Mouse (Mus musculus) embryonic fibroblast, embryonic 13.5 days (primary cell): ENCODE measurements around the gene Ndufs4.

Source experiments
- CTCF ChIP-seq: IDR thresholded peaks from 2 replicates; pipeline ENCODE4 v1.5.1; 2011; ENCODE audit warnings: mild to moderate bottlenecking, control low read depth, low read length, moderate library complexity, borderline replicate concordance; ENCODE audit not compliant: insufficient read depth
- POLR2A ChIP-seq: IDR thresholded peaks from 2 replicates; pipeline ENCODE4 v1.6.1; 2011; ENCODE audit warnings: low read depth, mild to moderate bottlenecking, control low read depth, low read length, moderate library complexity

DNA sequence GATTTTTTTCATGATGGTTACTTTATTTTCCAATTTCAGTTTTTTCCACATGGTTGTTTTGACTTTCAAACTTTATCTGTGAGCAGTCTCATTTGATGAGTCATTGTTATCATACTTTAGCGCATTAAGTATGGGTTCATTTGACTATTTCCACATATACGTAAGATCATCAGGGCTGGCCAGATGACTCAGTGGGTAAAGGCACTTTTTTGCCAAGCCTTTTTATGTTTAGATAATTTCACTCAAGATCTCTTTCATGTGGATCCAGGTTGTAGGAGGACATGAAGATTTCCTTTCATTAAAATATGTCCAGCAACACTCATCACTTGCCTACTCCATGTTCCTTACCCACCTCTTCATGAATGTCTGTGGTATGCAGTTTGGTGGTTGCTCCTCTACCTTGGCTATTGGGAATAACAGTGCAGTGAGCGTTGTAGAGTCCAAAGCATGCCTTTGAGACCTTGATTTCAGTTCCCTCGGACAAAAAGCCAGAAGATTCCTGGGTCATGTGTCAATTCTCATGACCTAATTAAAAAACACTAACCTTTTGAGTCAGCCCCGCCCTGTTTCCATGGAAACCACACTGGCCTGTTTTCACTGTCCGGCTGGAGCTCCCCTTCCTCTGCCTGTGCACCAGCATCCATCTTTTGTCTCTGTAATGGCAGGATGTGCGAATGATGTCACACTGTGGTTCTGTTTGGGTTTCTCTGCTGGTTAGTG lies 127.4 kb downstream of the Ndufs4 start:
- TF ChIP-seq CTCF (no peak), POLR2A (no peak)
